ENCODE assay signal across 30 mouse cellular contexts in genomic region chr6:86615301-86615700, GRCm38 (mm10). TPM values are rescaled to one million over a fixed set of nuclear protein-coding genes. Genes with fewer than 3 reads are reported as not detected.
DNase-seq lines count a peak whose midpoint lies in the region; ATAC-seq and TF ChIP-seq lines count a peak whose summit lies in the region.
"Had no signal": no experiment of that assay in that cellular context is flagged by ENCODE, and none has a peak within 500 bp of the region (broad histone marks: within the 10 kb centered on the region; RNA-seq: fewer than 3 reads in every experiment).

No protein-coding gene starts in this region.

- no peaks in the 10 kb centered on the region for H3K36me3 ChIP-seq in liver, postnatal 0 days (replicated peaks; ENCODE audit: insufficient read depth, low read length)
- no peaks in the 10 kb centered on the region for H3K36me3 ChIP-seq in liver, embryonic 11.5 days (ENCODE audit: control insufficient read depth, insufficient read depth, low read length)
- no peaks in the 10 kb centered on the region for H3K36me3 ChIP-seq in hindbrain, embryonic 11.5 days (ENCODE audit: control insufficient read depth, insufficient read depth, low read length)
- H3K36me3 ChIP-seq: embryonic facial prominence, embryonic 10.5 days; embryonic facial prominence, embryonic 15.5 days; hindbrain, embryonic 13.5 days; limb, embryonic 13.5 days; liver, embryonic 12.5 days; neural tube, embryonic 12.5 days had no signal

- DNase-seq in liver, postnatal 0 days: no peak
- DNase-seq in liver, embryonic 11.5 days (ENCODE audit: low spot score): no peak
- peak; percentile 47 for DNase-seq in lung, postnatal 14 days
- DNase-seq in natural killer cell, adult 2 months (ENCODE audit: low spot score in 2 of 2): peak; percentile 59 to 77
- DNase-seq in spleen, adult 12 weeks (ENCODE audit: low spot score): no peak
- DNase-seq in hindbrain, embryonic 11.5 days (ENCODE audit: low spot score): no peak
- DNase-seq: adrenal gland, postnatal 10 days; cerebellum, adult 18-20 months; cerebellum, postnatal 25 days; gastrocnemius, adult 2 months; gastrocnemius, postnatal 36 days; heart, adult 18-20 months; heart, postnatal 36 days; kidney, adult 11 months; kidney, postnatal 14 days; lung, embryonic 14.5 days; right cerebral cortex, postnatal 4 days had no signal

- peaks cover 8% of the 10 kb centered on the region for H3K4me1 ChIP-seq in liver, postnatal 0 days (ENCODE audit: insufficient read depth)
- no peaks in the 10 kb centered on the region for H3K4me1 ChIP-seq in liver, embryonic 11.5 days (replicated peaks; ENCODE audit: control insufficient read depth, insufficient read depth, low read length)
- no peaks in the 10 kb centered on the region for H3K4me1 ChIP-seq in hindbrain, embryonic 11.5 days (replicated peaks; ENCODE audit: control insufficient read depth, insufficient read depth, low read length)
- H3K4me1 ChIP-seq: embryonic facial prominence, embryonic 15.5 days; hindbrain, embryonic 13.5 days; liver, embryonic 12.5 days; neural tube, embryonic 12.5 days had no signal

- no peak overlapping the region for H3K4me3 ChIP-seq in liver, postnatal 0 days (ENCODE audit: low read depth, low read length)
- no peak overlapping the region for H3K4me3 ChIP-seq in liver, embryonic 11.5 days (ENCODE audit: low read depth, low read length)
- no peak overlapping the region for H3K4me3 ChIP-seq in hindbrain, embryonic 11.5 days (ENCODE audit: low read depth, low read length)
- H3K4me3 ChIP-seq: embryonic facial prominence, embryonic 10.5 days; embryonic facial prominence, embryonic 15.5 days; gastrocnemius, adult 2 months; hindbrain, embryonic 13.5 days; left cerebral cortex, adult 2 months; limb, embryonic 13.5 days; liver, embryonic 12.5 days; neural tube, embryonic 12.5 days had no signal

- peak; percentile 29; the same call in 1 of the 2 replicates for ATAC-seq in liver, postnatal 0 days
- no peak for ATAC-seq in liver, embryonic 11.5 days (replicated peaks; ENCODE audit: low FRiP score)
- ATAC-seq in inflammation-experienced regulatory T-cells, adult 6 months: peak; percentile 46
- no peak for ATAC-seq in erythroid progenitor cell, adult 5-6 weeks (replicated peaks; ENCODE audit: low FRiP score, poor library complexity, severe bottlenecking)
- ATAC-seq in hindbrain, embryonic 11.5 days (ENCODE audit: low FRiP score): no peak
- ATAC-seq: forebrain, embryonic 14.5 days; liver, embryonic 12.5 days; midbrain, embryonic 16.5 days had no signal

- no peak for TF ChIP-seq EP300 in liver, postnatal 0 days (IDR thresholded peaks at IDR 0.05; ENCODE audit: low read depth)

- peak overlapping the region; percentile 44; the same call in 1 of the 2 replicates for H3K27ac ChIP-seq in liver, postnatal 0 days (ENCODE audit: low read depth)
- H3K27ac ChIP-seq in liver, embryonic 11.5 days (ENCODE audit: low read depth, low read length): no peak overlapping the region
- no peak overlapping the region for H3K27ac ChIP-seq in hindbrain, embryonic 11.5 days (ENCODE audit: low read depth, low read length)
- H3K27ac ChIP-seq: embryonic facial prominence, embryonic 10.5 days; embryonic facial prominence, embryonic 15.5 days; gastrocnemius, adult 2 months; hindbrain, embryonic 13.5 days; left cerebral cortex, adult 2 months; limb, embryonic 13.5 days; liver, embryonic 12.5 days; neural tube, embryonic 12.5 days had no signal

- 66% methylated on average over 4 of the region's 4 CpGs for WGBS in liver, postnatal 0 days (ENCODE audit: insufficient replicate concordance)
- 81% methylated on average over 4 of the region's 4 CpGs for whole genome bisulfite sequencing in liver, embryonic 11.5 days
- WGBS in hindbrain, embryonic 11.5 days: 85% methylated on average over 4 of the region's 4 CpGs

- H3K4me2 ChIP-seq in liver, postnatal 0 days (ENCODE audit: low read depth, low read length): no peak overlapping the region
- H3K4me2 ChIP-seq in liver, embryonic 11.5 days: no peak overlapping the region
- H3K4me2 ChIP-seq in hindbrain, embryonic 11.5 days (replicated peaks; ENCODE audit: low read depth, low read length): no peak overlapping the region
- H3K4me2 ChIP-seq: embryonic facial prominence, embryonic 15.5 days; heart, embryonic 11.5 days; hindbrain, embryonic 13.5 days; limb, embryonic 13.5 days; liver, embryonic 12.5 days; lung, embryonic 14.5 days; midbrain, embryonic 11.5 days; neural tube, embryonic 12.5 days had no signal

- H3K27me3 ChIP-seq in liver, postnatal 0 days (ENCODE audit: insufficient read depth, low read length): no peaks in the 10 kb centered on the region
- no peaks in the 10 kb centered on the region; the same call in 1 of the 2 replicates for H3K27me3 ChIP-seq in liver, embryonic 11.5 days (replicated peaks; ENCODE audit: control insufficient read depth, insufficient read depth, low read length)
- no peaks in the 10 kb centered on the region for H3K27me3 ChIP-seq in hindbrain, embryonic 11.5 days (ENCODE audit: control insufficient read depth, insufficient read depth, low read length)
- H3K27me3 ChIP-seq: embryonic facial prominence, embryonic 15.5 days; hindbrain, embryonic 13.5 days; neural tube, embryonic 12.5 days had no signal

- no peak for TF ChIP-seq CTCF in liver, postnatal 0 days (IDR thresholded peaks at IDR 0.05; ENCODE audit: low read depth)

- H3K9ac ChIP-seq in liver, postnatal 0 days (replicated peaks): no peak overlapping the region
- H3K9ac ChIP-seq in liver, embryonic 11.5 days (ENCODE audit: low read depth, low read length): no peak overlapping the region
- H3K9ac ChIP-seq in hindbrain, embryonic 11.5 days (ENCODE audit: low read depth, low read length): no peak overlapping the region
- H3K9ac ChIP-seq: embryonic facial prominence, embryonic 15.5 days; hindbrain, embryonic 13.5 days; limb, embryonic 13.5 days; liver, embryonic 12.5 days; lung, embryonic 14.5 days; neural tube, embryonic 12.5 days had no signal

- no peaks in the 10 kb centered on the region for H3K9me3 ChIP-seq in liver, postnatal 0 days (ENCODE audit: low read length)
- H3K9me3 ChIP-seq in liver, embryonic 11.5 days (ENCODE audit: control insufficient read depth, low read length): no peaks in the 10 kb centered on the region
- no peaks in the 10 kb centered on the region for H3K9me3 ChIP-seq in hindbrain, embryonic 11.5 days (ENCODE audit: control insufficient read depth, low read length)
- H3K9me3 ChIP-seq: embryonic facial prominence, embryonic 10.5 days; embryonic facial prominence, embryonic 15.5 days; hindbrain, embryonic 13.5 days; limb, embryonic 13.5 days; liver, embryonic 12.5 days; neural tube, embryonic 12.5 days had no signal

RNA-seq across cellular contexts. Expression of gene Asprv1, which starts 12.7 kb away (rescaled TPM):
- polyA plus RNA-seq in liver, postnatal 0 days (2015; fragmentation: Nextera tagmentation; extraction: Ambion mirVana): 7.3 and 8.6 TPM in 2 replicates
- polyA plus RNA-seq in liver, embryonic 11.5 days (2014; fragmentation: Nextera tagmentation; extraction: Ambion mirVana): 0.19 and 0.36 TPM in 2 replicates
- under 1 TPM; 0.21 to 0.39 (median 0.38) TPM for polyA plus RNA-seq in inflammation-experienced regulatory T-cells, adult 6 months (2017; shearing (Covaris generic))
- 4.3 TPM in 1 of 2 replicates, not detected in the other for total RNA-seq in erythroid progenitor cell, adult 5-6 weeks (2015; ENCODE audit: low replicate concordance)
- 0.64 and 6.5 TPM in 2 replicates for total RNA-seq in erythroid progenitor cell, adult 5-6 weeks (2017; ENCODE audit: low replicate concordance)
- 0.25 and 0.88 TPM in 2 replicates for polyA plus RNA-seq in hindbrain, embryonic 11.5 days (2014; fragmentation: Nextera tagmentation; extraction: Ambion mirVana)
- total RNA-seq: gastrocnemius, adult 2 months; gastrocnemius, postnatal 36 days; heart, adult 18-20 months; heart, postnatal 36 days had no signal
- polyA plus RNA-seq: heart, embryonic 11.5 days had no signal

RNA-seq across cellular contexts. Expression of gene Mxd1, which starts 53.7 kb away (rescaled TPM):
- polyA plus RNA-seq in liver, postnatal 0 days (2015; fragmentation: Nextera tagmentation; extraction: Ambion mirVana): 19.1 and 22.0 TPM in 2 replicates
- 11.5 and 13.4 TPM in 2 replicates for polyA plus RNA-seq in liver, embryonic 11.5 days (2014; fragmentation: Nextera tagmentation; extraction: Ambion mirVana)
- 10 to 100 TPM; 13.1 to 22.6 (median 13.8) TPM for polyA plus RNA-seq in inflammation-experienced regulatory T-cells, adult 6 months (2017; shearing (Covaris generic))
- 120 and 125 TPM in 2 replicates for total RNA-seq in erythroid progenitor cell, adult 5-6 weeks (2015; ENCODE audit: low replicate concordance)
- 150 and 170 TPM in 2 replicates for total RNA-seq in erythroid progenitor cell, adult 5-6 weeks (2017; ENCODE audit: low replicate concordance)
- 16.6 and 22.4 TPM in 2 replicates for polyA plus RNA-seq in hindbrain, embryonic 11.5 days (2014; fragmentation: Nextera tagmentation; extraction: Ambion mirVana)

Comparison
In these comparisons a context has a peak if more than half of its experiments do, and no peak if none do; other contexts are left out.
1. ATAC-seq: peak in liver, postnatal 0 days (single experiment) and inflammation-experienced regulatory T-cells, adult 6 months (single experiment); none in liver, embryonic 11.5 days (single experiment), erythroid progenitor cell, adult 5-6 weeks (single experiment) and hindbrain, embryonic 11.5 days (single experiment).
2. DNase-seq: peak in lung, postnatal 14 days (single experiment) and natural killer cell, adult 2 months (2 of 2); none in liver, postnatal 0 days (single experiment), liver, embryonic 11.5 days (single experiment), spleen, adult 12 weeks (single experiment) and hindbrain, embryonic 11.5 days (single experiment).